Mouse (Mus musculus) layer of hippocampus, adult 9-11 months (tissue): ENCODE data around the gene Zscan4f.
"Not testable (repeated sequence)": the region's sequence is repeated elsewhere in the genome, so short reads cannot be mapped to it uniquely, and the experiment has no call there.

ENCODE experiments used
- DNase-seq: peaks from one replicate; pipeline ENCODE4 v3.0.0; 2022

Zscan4f gene

DNA sequence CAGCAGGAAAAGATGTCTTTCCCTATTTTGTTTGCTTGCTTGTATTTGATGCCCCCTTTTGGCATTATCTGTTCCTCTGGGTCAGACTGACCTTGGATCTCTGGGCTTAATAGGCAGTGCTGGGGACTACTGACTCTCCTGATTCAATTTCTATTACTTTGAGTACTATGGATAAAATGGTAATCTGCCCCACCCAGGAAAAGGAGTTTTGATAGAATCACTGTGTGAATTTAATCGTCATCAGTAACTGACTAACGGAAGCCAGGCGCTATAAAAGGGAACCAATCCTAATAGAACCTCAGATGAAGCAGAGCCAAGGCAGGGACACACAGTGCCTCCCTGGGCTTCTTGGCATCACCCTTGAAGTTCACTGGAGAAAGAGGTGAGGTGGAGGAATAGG is at the start of gene Zscan4f:
Gene Zscan4f, plus strand, starts transcription at position 301 of the 400 bp plus-strand sequence.
- not testable (repeated sequence) for DNase-seq

DNA sequence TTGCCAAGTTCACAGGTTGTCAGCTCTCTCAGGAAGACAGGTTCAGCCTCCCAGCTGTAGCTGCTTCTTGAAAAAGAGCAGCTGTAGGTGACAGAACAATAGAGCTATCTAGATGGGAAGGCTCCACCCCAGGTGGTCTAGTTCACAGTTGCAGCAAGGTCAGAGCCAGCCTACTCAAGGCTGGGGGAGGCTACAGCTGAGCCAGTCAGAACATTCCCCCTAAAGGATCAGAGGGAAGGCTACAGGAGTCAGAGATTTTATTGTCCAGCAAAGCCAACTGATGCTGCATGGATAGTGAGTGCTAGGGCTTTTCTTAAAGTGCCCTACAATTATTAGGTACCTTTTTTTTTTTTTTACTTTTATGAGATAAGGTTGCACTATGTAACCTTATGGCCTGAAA is 13.1 kb upstream of the Zscan4f start:
- not testable (repeated sequence) for DNase-seq
